Mouse (Mus musculus) inflammation-experienced regulatory T-cells, adult 6 months (primary cell): ENCODE data around the gene Dyrk1a. TPM values are rescaled to one million over a fixed set of nuclear protein-coding genes. Genes with fewer than 3 reads are reported as not detected.
"Not testable (repeated sequence)": the region's sequence is repeated elsewhere in the genome, so short reads cannot be mapped to it uniquely, and the experiment has no call there.

ENCODE experiments used
- ATAC-seq: one replicate; pipeline ENCODE4 v1.8.0; 2017
- polyA plus RNA-seq, 3 experiments: library from polyadenylated mRNA; unstranded; fragments of 100-300 nt; shearing (Covaris generic); gene quantifications; one replicate each; pipeline ENCODE4 v1.2.1; 2017

Dyrk1a gene
- polyA plus RNA-seq, 3 experiments from 2014 or later: 22.3 to 29.7 (median 25.2) TPM

DNA sequence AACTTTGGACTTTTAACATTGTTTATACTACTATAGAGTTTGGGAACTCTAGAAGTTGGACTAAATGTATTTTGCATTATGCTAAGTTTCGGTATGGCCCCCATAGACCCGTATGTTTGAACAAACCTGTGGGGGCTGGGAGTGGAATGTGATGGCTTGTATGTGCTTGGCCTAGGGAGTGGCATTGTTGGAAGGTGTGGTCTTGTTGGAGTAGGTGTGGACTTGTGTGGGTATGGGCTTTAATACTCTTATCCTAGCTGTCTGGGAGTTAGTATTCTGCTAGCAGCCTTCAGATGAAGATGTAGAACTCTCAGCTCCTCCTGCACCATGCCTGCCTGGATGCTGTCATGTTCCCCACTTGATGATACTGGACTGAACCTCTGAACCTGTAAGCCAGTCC, 72.0 kb downstream of the Dyrk1a start:
- ATAC-seq: no peak

DNA sequence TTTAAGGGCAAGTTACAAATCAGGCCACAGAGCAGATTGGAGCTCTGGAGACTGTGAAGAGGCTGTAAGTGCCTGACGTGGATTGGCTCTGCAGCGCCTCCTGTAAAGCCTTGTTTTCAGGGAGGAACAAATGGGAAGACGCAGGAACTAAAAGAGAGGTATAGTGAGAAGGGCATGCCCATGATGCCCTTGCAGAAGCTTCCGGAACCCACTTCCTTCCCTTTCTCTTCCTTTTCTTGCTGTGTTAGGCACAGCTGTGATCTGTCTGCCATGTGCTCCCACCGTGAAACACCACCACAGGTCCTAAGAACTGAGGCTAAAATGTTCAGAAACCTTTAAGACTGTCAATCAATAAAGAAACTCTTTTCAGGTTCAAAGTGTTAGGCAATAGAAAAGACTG, 77.3 kb downstream of the Dyrk1a start:
- peak; percentile 26 for ATAC-seq

DNA sequence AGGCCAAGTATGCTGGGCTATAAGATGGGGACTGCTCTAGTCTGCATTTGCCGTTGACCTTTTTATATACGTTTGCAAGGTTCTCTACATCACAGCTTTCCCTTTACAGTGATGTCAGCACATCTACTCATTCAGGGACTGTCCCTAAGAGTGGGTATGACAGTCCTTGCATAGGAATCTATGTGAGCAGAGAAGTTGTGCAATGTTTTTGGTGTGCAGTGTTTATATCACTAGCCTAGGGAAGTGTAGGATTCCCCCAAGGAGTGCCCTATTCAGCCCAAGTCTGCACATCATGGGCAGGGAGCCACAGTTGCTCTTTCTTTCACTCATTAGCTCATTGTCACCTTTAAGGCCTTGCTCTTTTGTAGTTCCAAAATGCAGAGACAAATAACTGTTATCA, 78.1 kb downstream of the Dyrk1a start:
- ATAC-seq: peak; percentile 84

DNA sequence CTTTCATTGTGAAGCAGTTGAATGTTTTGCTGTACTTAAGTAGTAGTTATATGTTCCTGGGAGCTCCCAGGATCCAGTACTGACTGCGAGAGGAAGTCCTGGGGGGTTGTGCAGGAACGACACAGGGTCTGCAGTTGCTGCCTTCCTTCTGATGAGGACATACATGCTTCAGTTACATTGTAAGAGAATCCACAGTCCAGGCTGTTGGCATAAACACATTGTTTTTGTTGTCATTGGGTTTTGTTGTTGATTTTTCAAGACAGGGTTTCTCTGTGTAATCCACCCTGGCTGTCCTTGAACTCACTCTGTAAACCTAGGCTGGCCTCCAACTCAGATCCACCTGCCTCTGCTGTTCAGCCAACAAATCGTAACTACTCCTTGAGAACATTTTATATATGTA, 80.1 kb downstream of the Dyrk1a start:
- no peak for ATAC-seq

DNA sequence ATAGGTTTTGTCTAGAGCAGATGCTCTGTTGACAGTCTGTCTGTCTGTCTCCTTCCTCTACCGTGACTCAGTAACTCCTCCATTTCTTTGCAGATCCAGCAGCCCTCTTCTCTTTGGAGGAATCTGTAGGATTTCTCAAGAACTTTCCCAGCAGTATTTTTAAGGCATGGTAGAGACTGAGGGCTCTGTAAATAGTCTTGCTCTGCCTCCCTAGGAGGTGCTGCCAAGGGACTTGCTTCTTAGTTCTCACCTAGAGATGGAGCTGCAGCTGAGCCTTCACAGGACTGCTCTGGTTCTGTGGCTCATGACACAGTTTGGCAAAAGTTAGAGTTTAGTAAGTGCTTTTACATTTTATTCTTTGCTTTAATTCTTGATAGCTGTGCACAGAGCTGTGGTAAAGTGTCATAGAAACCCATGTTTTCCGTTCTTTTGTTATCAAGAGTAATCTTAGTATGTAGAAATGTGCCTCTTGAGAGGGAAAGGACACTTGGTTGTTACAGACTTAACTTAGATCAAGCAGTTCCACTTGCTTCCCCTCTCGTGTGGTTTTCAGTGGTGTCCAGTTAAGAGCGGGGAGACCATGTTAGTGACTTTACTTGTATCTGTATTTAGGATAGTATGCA, 82.4 kb downstream of the Dyrk1a start:
- no peak for ATAC-seq

DNA sequence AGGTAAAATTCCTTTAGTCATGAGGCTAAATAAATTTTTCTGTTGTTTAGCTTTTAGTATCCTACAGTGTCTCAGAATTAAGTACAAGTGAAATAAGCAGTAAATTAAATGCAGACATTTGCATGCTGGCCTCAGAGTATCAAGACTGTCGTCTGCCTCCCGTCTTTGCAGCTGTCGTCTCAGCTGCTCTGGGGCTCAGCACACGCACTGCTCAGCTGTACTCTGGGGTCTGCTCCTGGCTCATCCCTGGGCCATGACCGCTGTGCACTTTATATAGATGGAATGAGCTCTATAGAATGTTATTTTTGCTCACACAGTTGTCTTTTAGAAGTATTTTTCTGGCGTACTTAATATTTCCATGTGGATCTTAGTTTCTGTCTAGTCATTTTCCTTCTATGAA, 85.3 kb downstream of the Dyrk1a start:
- ATAC-seq: no peak

DNA sequence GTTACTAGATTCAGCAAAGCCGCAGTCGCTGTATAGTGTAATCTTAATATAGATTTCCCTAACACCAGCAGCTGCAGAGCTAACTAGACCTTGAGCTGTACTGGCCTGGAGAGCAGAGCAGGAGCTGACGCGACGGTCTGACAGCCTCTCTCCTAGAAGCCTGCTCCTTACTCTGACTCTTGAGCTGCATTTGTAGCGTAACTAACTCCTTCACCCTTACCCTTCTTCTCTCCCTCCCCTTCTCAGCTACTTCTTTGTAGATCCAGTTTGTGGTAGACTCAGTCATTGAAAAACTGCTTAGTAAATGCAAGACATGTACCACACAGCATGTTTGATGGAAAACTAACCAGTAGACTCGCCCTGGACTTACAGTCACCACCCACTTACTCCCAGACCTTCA, 87.1 kb downstream of the Dyrk1a start:
- no peak for ATAC-seq

DNA sequence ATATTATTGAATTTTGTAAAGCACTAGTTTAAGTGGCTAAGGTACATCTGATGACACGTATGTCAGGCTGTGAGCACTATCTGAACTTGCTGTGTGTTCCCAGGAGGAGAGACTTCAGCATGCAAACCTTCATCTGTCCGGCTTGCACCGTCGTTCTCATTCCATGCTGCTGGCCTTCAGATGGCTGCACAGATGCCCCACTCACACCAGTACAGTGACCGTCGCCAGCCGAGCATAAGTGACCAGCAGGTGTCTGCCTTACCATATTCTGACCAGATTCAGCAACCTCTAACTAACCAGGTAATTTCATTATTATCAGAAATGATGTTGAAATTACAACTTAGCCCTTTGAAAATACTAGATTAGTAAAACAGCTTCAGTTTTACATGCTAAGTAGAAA, 89.6 kb downstream of the Dyrk1a start:
- no peak for ATAC-seq

DNA sequence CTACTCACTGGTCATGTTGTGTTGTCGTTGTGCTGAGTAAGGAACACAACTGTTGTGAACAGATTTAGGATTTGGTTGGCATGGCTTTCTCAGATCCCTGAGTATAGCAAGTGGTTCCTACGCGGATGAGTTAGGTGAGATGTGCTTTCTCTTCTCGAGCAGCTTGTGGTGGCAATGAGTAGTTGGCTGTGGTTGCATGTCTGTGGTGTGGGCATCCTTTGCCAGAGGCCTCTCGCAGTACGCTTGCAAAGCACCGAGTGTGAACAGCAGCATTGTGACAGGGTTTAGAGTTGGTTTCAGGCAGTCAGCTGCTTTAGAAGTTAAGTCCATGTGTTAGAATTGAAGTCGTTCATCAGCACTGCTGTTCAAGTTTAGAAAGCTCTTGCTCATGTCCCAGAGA, 90.4 kb downstream of the Dyrk1a start:
- no peak for ATAC-seq

DNA sequence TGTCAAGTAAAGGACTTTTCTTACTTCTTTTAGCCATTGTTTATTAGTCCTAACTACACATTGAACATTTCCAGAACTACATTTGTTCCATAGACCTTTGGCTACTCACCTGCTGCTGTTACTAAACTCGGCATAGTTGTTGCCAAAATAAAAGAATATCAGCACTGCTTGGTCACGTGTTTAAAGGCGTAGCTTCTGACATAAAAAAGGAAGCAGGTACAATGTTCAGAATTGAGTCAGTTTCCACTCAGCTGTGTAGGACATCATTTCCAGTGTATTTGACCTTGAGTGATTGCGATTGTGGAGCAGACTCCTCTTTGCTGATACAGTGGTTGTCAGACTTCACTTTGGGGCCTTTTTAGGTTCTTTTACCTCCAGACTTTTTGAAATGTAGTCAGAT, 97.7 kb downstream of the Dyrk1a start:
- no peak for ATAC-seq

DNA sequence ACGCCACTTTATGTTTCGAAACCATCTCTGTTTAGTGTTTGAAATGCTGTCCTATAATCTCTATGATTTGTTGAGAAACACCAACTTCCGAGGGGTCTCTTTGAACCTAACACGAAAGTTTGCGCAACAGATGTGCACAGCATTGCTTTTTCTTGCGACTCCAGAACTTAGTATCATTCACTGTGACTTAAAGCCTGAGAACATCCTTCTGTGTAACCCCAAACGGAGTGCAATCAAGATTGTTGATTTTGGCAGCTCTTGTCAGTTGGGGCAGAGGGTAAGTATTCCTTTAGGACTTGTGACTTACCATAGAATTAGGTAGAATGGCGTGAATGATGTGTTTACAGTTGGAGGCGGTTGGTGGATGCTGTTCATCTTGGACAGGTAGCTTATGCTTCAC, 101.5 kb downstream of the Dyrk1a start:
- no peak for ATAC-seq

DNA sequence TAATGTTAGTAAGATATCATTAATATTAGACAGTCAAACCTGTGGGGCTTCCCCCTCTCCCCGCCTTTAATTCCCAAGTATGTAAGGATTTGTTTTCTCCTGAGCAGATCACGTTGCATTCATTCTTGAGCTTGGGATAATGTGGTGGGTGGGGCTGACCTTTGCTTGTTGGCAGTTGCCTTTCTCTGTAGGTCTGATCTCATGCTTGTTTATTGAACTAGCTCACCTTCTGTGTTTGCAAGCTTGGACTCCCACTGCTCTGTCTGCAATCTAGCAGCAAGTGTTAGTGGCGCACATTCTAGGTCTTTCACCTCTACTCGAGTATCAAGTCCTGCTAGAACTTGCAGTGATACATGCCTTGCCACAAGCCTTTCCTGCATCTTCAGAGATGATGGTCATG, 111.1 kb downstream of the Dyrk1a start:
- no peak for ATAC-seq

DNA sequence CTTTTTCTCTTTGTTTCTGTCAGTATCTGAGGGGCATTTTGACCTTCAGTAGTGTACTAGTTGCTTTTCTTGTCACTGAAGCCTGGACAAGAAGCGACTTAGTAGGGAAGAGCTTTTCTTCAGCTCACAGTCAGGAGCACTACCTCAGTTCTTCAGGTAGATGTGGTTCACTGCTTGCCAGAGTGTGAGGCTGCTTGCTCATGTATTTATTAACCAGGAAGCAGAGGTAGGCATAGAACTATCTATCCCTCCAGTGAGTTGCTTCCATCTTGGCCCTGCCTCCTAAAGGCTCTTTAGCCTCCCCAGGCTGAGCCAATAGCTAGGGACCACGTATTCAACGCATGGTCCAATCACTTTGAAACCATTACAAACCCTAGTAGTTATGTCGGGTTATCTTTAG, 112.0 kb downstream of the Dyrk1a start:
- ATAC-seq: no peak

DNA sequence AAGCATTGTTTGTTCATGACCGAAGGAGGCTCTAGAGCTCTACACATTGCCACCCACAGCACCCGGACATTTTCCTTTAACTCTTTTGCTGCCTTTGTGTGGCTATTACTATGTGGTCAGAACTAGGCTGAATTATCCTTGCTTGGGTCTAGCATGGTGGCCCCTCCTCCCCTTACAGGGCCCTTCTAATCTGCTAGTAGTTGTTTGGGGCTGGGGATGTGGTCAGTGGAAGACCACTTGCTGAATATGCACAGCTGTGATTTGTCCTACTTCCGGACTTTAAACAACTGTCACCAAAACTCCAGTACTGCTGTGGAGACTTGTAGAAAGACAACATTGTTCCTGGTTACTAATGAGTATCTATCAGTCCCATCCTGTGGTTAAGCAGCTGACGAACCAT, 114.2 kb downstream of the Dyrk1a start:
- ATAC-seq: no peak

DNA sequence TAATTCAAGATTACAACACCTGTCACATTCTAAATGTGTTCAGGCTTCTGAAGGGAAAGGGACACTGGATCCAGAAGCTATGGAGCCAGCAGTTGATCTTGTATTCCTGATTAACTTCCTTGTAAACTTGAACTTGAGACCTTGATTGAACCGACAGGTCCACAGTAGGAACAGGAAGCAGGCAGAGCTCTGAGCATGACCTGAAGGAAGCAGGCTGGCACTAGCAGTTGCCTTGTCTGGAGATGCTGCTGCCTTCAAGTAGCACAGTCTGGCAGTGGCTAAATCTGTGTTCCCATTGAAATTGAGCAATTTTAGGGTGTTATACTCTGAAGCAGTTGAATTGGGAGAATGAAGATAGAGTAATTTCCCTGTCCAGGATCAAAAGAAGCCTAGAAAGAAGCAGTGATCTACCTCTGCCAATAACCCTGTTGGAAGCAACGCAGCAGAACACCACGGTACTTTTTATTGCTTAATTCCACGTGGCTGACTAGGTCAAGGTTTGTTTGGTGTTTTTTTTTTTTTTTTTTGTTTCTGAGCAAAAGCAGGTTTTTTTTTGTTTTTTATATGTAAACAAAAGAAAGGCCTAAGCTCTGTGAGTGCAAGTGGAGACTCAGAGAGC, 124.0 kb downstream of the Dyrk1a start:
- ATAC-seq: no peak

DNA sequence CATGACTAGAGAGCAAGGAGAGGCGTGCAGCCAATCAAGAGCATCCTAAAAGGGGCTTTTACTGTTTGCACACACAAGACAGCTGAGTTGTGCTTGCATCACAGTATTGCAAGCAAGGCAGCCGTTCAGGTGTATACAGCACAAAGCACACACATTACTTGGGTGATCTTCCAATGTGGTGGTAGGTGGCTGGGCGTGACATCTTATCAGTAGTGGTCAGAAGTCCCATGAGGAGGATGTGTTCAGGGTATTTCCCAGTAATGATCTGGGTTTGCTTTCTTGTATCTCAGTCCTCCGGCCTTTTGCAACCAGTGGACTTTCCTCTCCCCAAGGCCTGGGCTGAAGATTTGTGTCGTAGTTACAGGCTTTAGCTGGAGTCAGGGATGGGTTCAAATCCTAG, 127.7 kb downstream of the Dyrk1a start:
- no peak for ATAC-seq

DNA sequence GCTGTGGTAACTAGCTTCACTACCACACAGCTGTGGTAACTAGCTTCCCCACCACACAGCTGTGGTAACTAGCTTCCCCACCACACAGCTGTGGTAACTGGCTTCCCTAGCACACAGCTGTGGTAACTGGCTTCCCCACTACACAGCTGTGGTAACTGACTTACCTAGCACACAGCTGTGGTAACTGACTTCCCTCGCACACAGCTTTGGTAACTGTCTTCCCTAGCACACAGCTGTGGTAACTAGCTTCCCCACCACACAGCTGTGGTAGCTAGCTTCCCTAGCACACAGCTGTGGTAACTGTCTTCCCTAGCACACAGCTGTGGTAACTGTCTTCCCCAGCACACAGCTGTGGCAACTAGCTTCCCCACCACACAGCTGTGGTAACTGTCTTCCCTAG, 128.4 kb downstream of the Dyrk1a start:
- ATAC-seq: not testable (repeated sequence)

DNA sequence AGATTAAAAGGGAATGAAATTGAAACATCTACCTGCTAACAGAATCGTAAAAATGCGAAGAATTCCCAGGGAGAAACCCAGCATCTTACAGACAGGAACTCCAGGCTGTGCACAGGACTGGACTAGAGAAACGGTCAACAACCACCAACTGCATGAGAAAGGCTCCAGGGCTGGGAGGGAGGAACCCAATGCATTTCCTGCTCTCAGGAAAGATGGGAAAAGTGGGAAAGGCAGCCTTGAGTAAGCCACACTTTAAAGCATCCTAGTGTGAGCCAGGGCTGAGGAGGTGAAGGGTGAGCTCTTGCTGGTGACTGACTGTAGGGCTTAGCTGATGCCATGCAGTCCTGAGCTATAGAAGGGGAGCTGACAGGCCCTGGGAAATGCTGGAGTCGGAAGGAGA, 131.3 kb downstream of the Dyrk1a start:
- ATAC-seq: no peak

DNA sequence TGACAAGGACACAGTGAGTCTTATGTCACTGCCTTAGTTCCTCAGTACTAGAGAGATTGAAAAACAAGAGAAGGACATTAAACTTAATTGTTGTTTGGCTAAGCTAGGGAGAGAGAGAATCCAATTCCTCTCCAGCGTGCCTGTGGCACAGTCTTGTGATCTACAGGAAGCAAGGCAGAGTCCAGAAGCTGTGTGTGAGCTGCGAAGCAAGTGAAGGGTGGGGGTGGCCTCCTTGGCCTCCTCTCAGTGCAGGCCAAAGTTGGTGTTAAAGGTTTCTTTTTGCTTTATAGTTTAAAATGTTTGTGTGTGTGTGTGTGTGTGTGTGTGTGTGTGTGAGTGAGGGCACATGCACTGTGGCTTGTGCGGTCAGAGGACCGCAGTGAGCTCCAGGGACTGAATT, 132.2 kb downstream of the Dyrk1a start:
- ATAC-seq: no peak

DNA sequence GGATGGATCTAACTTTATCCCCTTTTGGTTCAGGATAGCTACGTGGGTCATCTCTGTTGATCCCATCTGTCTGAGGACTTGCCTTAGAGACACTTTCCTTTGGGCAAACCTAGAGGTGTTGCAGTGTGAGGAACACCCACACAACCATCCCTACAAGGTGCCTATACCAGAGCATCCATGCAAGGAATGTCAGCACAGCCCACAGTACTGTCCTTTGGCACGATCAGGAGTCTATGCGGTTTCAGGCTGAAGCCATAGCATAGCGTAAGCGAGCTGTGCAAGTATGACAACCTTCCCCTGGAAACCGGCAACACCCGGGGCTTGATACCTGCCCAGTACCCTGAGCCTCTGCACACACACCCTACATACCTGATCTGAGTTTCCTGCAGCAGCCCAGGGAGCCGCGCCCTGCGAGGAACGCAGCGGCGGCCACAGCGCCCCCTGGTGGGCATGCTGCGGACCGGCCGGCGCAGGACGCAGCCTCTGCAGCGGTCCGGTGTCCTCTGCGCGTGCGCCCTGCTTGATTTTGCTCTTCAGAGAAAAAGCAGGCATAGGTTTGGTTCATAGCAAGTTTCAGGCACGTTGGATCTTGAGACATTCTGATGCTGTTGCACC, 143.8 kb downstream of the Dyrk1a start:
- ATAC-seq: peak; percentile 96

DNA sequence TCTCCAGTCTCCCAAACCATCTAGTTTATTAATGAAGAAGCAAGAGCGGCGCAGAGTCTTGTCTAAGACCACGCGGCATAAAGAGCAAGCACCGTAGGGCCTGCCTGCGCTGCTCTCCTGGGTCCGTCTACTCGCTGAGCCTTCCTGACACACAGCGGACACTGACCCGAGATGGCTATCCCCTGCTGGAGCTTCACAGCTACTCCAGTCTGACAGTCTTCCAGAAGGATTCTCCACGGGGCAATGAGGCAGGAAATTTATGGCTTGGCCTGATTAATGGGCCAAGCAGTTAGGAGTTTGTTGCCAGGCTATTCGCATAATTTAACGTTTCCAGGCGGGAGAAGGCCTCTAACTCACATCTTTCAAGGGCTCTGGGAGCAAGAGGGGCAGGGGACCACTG, 144.7 kb downstream of the Dyrk1a start:
- ATAC-seq: no peak

DNA sequence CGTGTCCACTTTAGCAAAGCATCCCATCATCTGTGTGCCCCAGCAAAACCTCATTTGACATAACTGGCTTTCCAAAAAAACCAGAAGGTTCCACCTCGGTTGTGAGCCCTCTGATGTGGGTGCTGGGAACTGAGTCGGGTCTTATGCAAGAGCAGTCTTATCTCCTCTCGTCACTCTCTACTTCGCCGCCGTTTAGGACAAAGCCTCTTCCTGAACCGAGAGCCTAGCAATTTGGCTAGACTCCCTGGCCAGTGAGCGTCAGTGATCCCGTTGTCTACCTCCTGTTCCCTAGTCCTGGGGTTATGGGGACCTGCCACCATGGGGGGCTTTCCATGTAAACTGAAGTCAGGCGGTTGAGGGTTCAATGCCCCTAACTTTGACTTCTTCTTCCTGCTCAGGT, 147.2 kb downstream of the Dyrk1a start:
- ATAC-seq: no peak

DNA sequence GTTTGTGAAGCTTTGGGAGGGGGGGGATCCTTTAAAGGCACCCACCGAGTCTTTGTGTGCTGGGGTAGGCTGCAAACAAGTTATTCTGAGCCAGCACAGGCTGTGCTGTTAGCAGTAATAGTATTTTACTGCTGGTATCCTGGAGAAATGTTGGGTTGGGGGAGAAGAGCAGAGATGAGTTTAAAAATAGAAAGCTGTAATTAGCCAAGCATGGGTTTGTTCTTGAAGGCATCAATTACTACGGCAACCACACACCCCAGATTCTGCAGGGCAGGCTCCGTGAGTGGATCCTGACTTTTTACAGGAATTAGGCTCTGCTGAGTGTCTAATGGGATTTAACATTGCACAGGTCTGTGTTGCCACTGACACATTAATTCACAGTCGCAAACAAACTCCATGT, 149.1 kb downstream of the Dyrk1a start:
- ATAC-seq: no peak

DNA sequence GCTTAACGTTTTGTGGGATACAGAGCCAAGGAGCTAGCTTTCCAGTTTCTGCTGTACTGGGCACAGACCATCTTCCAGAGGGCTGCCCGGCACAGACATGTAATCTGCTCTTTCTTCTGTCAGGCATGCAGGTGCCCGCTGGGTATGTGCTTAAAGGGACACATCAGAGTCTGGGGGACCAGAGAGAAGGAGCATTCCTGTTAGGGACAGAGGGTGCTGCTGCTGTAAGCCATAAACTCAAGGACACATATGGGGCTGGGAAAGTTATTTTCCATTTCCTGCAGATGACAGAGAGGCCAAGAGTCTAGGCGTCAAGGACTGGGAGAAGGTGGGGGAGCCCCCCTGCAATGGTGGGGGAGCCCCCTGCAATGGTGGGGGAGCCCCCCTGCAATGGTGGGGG, 149.7 kb downstream of the Dyrk1a start:
- no peak for ATAC-seq
